Mouse (Mus musculus): Measurements from ENCODE around the gene Gprc5c.

Gprc5c gene

GRCm38 (mm10) chr11:114868280-114868679 lies 17.3 kb downstream of the Gprc5c start:
- DNase-seq (ENCODE audit: low spot score), result peak; percentile 40

- DNase-seq (ENCODE audit: low spot score), result no peak
Observed at GRCm38 (mm10) chr11:114869787-114870186, 18.8 kb downstream of the Gprc5c start.

GRCm38 (mm10) chr11:114871540-114871939 lies 20.6 kb downstream of the Gprc5c start:
- DNase-seq (ENCODE audit: low spot score), result no peak

- no peak for DNase-seq (ENCODE audit: low spot score)
Observed at GRCm38 (mm10) chr11:114873022-114873817, 22.3 kb downstream of the Gprc5c start.

- DNase-seq (ENCODE audit: low spot score), result no peak
Observed at GRCm38 (mm10) chr11:114874226-114875145, 23.5 kb downstream of the Gprc5c start.

GRCm38 (mm10) chr11:114875301-114875801 lies 24.4 kb downstream of the Gprc5c start:
- DNase-seq (ENCODE audit: low spot score), result no peak

GRCm38 (mm10) chr11:114876176-114876575 lies 25.2 kb downstream of the Gprc5c start:
- DNase-seq (ENCODE audit: low spot score), result no peak

- no peak for DNase-seq (ENCODE audit: low spot score)
Observed at GRCm38 (mm10) chr11:114876621-114877020, 25.7 kb downstream of the Gprc5c start.

GRCm38 (mm10) chr11:114877145-114877544 lies 26.2 kb downstream of the Gprc5c start:
- DNase-seq (ENCODE audit: low spot score), result peak; percentile 63

GRCm38 (mm10) chr11:114879666-114880065 lies 28.7 kb downstream of the Gprc5c start:
- DNase-seq (ENCODE audit: low spot score), result no peak

- no peak for DNase-seq (ENCODE audit: low spot score)
Observed at GRCm38 (mm10) chr11:114880185-114880584, 29.2 kb downstream of the Gprc5c start.

- DNase-seq (ENCODE audit: low spot score), result peak; percentile 55
Observed at GRCm38 (mm10) chr11:114880589-114880988, 29.6 kb downstream of the Gprc5c start.

GRCm38 (mm10) chr11:114883251-114883789 lies 32.4 kb downstream of the Gprc5c start:
- no peak for DNase-seq (ENCODE audit: low spot score)

- DNase-seq (ENCODE audit: low spot score), result no peak
Observed at GRCm38 (mm10) chr11:114884380-114885100, 33.6 kb downstream of the Gprc5c start.

GRCm38 (mm10) chr11:114889991-114890518 lies 39.1 kb downstream of the Gprc5c start, which contains the start of gene Cd300a:
Cd300a (plus strand) TSS chr11:114890041.
- no peak for DNase-seq (ENCODE audit: low spot score)

GRCm38 (mm10) chr11:114890542-114890941 lies 39.6 kb downstream of the Gprc5c start:
- no peak for DNase-seq (ENCODE audit: low spot score)

- no peak for DNase-seq (ENCODE audit: low spot score)
Observed at GRCm38 (mm10) chr11:114896085-114896484, 45.1 kb downstream of the Gprc5c start.

GRCm38 (mm10) chr11:114898026-114898425 lies 47.1 kb downstream of the Gprc5c start:
- no peak for DNase-seq (ENCODE audit: low spot score)

GRCm38 (mm10) chr11:114903224-114903623 lies 52.3 kb downstream of the Gprc5c start:
- no peak for DNase-seq (ENCODE audit: low spot score)

GRCm38 (mm10) chr11:114907567-114907966 lies 56.6 kb downstream of the Gprc5c start:
- DNase-seq (ENCODE audit: low spot score), result no peak

GRCm38 (mm10) chr11:114908086-114908485 lies 57.1 kb downstream of the Gprc5c start:
- DNase-seq (ENCODE audit: low spot score), result no peak

All from testis, postnatal 10 days (tissue).